Mouse (Mus musculus): Measurements from ENCODE around the gene Jmjd1c. TPM values are rescaled to one million over a fixed set of nuclear protein-coding genes. Genes with fewer than 3 reads are reported as not detected.
"Not testable (repeated sequence)": the region's sequence is repeated elsewhere in the genome, so short reads cannot be mapped to it uniquely, and the experiment has no call there.

The Jmjd1c gene
- polyA plus RNA-seq, 2 experiments from 2014 or later = 35.2 to 44.7 TPM

GRCm38 (mm10) chr10:67104543-67104942 lies 8.6 kb downstream of the Jmjd1c start:
- ATAC-seq = no peak

GRCm38 (mm10) chr10:67105331-67106217 lies 9.6 kb downstream of the Jmjd1c start:
- no peak for ATAC-seq

GRCm38 (mm10) chr10:67106400-67106799 lies 10.5 kb downstream of the Jmjd1c start:
- ATAC-seq = no peak

GRCm38 (mm10) chr10:67107017-67107761 lies 11.3 kb downstream of the Jmjd1c start:
- ATAC-seq = no peak

DNA sequence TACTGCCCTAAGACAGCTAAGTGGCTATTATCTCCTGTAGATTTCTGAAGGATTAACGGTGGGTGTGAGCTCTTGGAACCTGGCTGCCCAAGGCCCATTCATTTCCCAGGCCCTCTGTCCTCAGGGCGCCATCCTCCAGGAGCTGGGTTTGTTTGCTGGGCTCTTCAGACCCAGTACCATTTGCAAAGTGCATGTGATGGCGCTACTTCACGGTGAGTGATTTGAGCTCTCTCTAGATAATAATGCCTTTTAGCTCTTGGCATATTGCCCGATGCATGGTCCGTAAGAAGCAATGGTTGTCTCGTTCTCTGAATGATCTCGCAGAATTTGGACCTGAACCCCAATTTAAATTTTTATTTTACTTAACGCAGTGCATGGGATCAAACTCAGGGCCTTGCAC lies 12.2 kb downstream of the Jmjd1c start:
- no peak for ATAC-seq

- no peak for ATAC-seq
These were observed 13.7 kb downstream of the Jmjd1c start for GRCm38 (mm10) chr10:67109635-67110034.

DNA sequence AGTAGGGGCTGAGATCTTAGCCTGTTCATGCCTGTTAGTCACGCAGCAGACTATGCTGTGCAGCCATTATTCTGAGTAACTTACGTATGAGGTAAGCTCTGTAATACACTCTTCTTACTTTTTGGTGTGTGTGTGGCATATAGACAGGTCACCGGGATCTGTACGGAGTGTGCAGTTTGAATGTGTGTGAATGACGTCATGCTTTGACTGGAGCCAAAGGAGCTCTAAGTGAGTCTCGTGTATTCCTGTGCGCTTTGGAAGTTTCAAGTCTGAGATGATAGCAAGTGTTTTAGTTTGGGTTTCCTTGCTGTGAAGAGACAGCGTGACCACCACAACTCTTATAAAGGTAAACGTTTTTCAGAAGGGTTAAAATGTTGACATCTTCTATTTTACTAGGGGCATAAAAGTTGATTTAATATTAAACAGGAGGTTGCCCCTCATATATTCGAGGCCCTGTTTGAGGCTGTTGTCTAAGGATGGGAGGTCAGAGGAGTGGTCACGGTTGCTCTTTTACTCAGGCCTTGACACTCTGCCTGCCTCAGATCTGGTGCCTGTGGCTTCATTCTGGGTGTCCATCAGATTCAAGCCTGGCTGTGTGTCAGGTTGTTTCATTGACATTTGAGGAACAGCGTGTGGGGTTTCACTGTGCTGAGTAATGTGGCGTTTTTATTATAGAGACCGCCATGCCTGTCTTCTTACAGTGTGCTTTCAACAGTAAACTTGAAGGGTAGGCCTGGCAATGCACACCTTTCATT lies 15.3 kb downstream of the Jmjd1c start:
- ATAC-seq = no peak

GRCm38 (mm10) chr10:67111799-67112177 lies 15.9 kb downstream of the Jmjd1c start:
- ATAC-seq = peak; percentile 48

DNA sequence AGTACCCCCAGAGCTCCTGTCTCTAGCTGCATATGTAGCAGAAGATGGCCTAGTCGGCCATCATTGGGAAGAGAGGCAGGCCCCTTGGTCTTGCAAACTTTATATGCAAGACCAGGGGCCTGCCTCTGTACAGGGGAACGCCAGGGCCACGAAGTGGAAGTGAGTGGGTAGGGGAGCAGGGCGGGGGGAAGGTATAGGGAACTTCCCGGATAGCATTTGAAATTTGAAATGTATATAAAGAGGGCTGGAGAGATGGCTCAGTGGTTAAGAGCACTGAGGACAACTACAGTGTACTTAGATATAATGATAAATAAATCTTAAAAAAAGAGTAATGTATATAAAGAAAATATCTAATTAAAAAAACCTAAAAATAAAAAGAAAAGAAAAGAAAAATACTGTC lies 17.0 kb downstream of the Jmjd1c start:
- ATAC-seq = not testable (repeated sequence)

DNA sequence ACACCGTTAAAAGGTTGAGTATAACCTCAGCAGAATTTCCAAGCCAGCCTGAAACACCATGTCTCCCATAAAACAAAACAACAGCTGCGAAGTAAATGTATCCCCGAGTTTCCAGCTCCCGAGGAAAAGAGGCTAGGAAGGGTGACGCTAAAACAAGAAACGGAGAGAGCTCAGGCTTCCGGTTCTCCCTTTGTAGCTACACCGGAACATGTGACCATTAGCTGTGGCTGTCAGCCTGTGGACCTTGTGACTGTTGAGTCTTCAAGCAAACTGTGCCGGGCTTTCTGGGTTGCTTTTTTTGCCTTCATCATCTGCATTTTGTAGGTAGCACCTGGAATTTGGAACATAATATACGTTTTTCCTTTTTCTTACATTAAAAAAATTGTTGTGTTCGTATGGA lies 17.9 kb downstream of the Jmjd1c start:
- ATAC-seq = no peak

- peak; percentile 11 for ATAC-seq
These were observed 19.2 kb downstream of the Jmjd1c start for GRCm38 (mm10) chr10:67115115-67115514.

GRCm38 (mm10) chr10:67115666-67116091 lies 19.8 kb downstream of the Jmjd1c start:
- no peak for ATAC-seq

GRCm38 (mm10) chr10:67116251-67116650 lies 20.3 kb downstream of the Jmjd1c start:
- no peak for ATAC-seq

- ATAC-seq = no peak
These were observed 23.4 kb downstream of the Jmjd1c start for GRCm38 (mm10) chr10:67119291-67119690.

GRCm38 (mm10) chr10:67120180-67120579 lies 24.3 kb downstream of the Jmjd1c start:
- no peak for ATAC-seq

GRCm38 (mm10) chr10:67120640-67121039 lies 24.7 kb downstream of the Jmjd1c start:
- ATAC-seq = no peak

- ATAC-seq = no peak
These were observed 27.8 kb downstream of the Jmjd1c start for GRCm38 (mm10) chr10:67123756-67124155.

DNA sequence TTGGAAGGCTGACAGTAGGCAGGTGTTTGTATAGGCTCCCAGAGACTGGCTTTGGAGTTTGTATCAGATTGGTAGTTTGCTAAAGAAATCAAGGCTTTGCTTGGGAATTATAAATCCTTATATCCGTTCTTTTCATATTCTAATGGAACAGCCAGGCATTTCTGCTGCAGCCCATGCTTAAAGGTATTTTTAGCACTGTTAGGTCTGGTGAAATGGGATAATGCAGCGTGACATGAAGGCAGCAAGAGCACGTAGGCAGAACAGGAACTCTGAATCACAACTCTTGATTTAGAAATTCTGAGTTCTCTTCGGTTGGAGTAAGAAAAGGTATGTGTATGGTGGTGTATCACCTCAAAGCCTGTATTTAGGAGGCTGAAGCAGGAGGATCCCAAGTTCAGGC lies 28.2 kb downstream of the Jmjd1c start:
- ATAC-seq = no peak

DNA sequence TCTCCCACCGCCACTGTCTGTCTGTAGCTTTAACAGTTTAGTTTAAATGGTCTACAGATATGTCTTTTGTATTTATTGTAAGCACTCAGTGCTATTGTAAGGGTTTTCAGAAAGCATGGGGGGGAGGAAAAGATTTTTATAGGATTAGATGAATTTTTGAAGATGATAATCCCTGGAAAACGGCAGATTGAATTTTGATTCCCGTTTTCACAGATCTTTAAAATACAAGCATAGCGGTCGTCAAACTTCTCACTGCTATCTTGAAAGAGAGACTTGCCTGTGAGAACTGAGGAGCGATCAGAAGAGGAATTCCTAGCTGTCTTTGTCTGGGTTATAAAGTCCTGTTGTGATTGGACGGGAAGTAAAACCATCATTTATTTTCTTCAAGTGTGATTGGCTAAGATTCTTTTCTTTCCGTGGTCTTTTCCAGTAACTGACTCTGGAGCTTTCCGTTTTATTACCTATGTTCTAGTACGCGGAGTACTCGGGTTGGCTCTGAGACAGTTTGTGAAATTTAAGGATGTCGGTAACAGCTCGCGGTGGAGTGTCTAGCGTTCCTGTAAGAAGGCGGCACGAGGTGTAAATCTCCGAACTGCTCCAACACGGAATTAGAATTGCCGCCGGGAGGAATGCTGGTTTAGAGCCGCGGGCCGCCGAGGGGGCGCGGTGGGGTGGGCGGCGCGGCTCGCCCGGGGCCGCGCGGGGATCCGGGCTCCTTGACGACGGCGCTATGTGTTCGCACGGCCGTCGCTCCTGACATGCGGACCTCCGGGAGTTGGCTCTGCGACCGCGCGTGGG lies 30.3 kb downstream of the Jmjd1c start:
- ATAC-seq = peak; percentile 32

- peak; percentile 55 for ATAC-seq
These were observed 31.2 kb downstream of the Jmjd1c start for GRCm38 (mm10) chr10:67126859-67127758.

DNA sequence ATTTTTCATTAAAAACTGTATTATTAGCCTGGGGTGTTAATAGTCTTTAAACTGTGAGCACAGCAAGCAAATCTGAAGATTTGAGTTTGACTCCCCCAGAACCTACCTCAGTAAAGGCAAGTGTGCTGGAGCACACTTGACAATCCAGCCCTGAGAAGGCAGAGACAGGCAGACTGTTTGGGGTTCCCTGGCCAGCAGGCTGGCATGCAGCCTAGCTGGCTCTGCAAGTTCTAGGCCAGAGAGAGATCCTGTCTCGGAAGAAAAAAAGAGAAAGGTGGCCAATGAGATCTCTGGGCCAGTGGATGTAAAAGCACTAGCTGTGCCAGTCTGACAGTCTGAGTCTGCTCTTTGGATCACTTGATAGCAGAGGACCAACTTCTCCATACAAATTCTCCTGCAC lies 33.6 kb downstream of the Jmjd1c start:
- no peak for ATAC-seq

Data from activated CD4-positive, CD25-positive, alpha-beta regulatory T cell, adult 4 months (primary cell).